Mouse (Mus musculus): ENCODE measurements around the gene Comt. TPM values are rescaled to one million over a fixed set of nuclear protein-coding genes. Genes with fewer than 3 reads are reported as not detected.

Gene Comt
- polyA plus RNA-seq, 1 experiment from 2014 or later: 53.9 TPM

GRCm38 (mm10) chr16:18409776-18410175 lies 16.9 kb downstream of the Comt start:
- DNase-seq (ENCODE audit: low spot score): no peak
- Histone ChIP-seq H3K36me3 (ENCODE audit: control insufficient read depth, insufficient read depth, low read length) (peaks cover 8% of the 10 kb centered on the region; the same call in 1 of the 2 replicates), H3K9ac (ENCODE audit: low read depth, low read length) (no peak overlapping the region), H3K27me3 (ENCODE audit: control insufficient read depth, insufficient read depth, low read length) (no peaks in the 10 kb centered on the region), H3K27ac (ENCODE audit: low read depth, low read length) (no peak overlapping the region), H3K4me1 (replicated peaks; ENCODE audit: control insufficient read depth, insufficient read depth, low read length) (no peaks in the 10 kb centered on the region; the same call in 1 of the 2 replicates), H3K4me2 (replicated peaks; ENCODE audit: low read depth, low read length) (no peak overlapping the region), H3K9me3 (ENCODE audit: control insufficient read depth, low read length) (no peaks in the 10 kb centered on the region), H3K4me3 (ENCODE audit: low read depth, low read length) (no peak overlapping the region)
- ATAC-seq (ENCODE audit: low FRiP score): no peak
- WGBS: 71% methylated on average over 4 of the region's 4 CpGs

- H3K36me3 ChIP-seq (ENCODE audit: control insufficient read depth, insufficient read depth, low read length): peaks cover 13% of the 10 kb centered on the region
- DNase-seq (ENCODE audit: low spot score) (no peak), ATAC-seq (ENCODE audit: low FRiP score) (no peak)
- no peaks in the 10 kb centered on the region for H3K27me3 ChIP-seq (ENCODE audit: control insufficient read depth, insufficient read depth, low read length)
- H3K4me2 ChIP-seq (replicated peaks; ENCODE audit: low read depth, low read length): no peak overlapping the region
- H3K4me3 ChIP-seq (ENCODE audit: low read depth, low read length): no peak overlapping the region
- H3K27ac ChIP-seq (ENCODE audit: low read depth, low read length): no peak overlapping the region
- H3K9me3 ChIP-seq (ENCODE audit: control insufficient read depth, low read length): no peaks in the 10 kb centered on the region
- H3K9ac ChIP-seq (ENCODE audit: low read depth, low read length): no peak overlapping the region
- H3K4me1 ChIP-seq (replicated peaks; ENCODE audit: control insufficient read depth, insufficient read depth, low read length): no peaks in the 10 kb centered on the region; the same call in 1 of the 2 replicates
- WGBS: 78% methylated on average over 7 of the region's 7 CpGs
Measured at GRCm38 (mm10) chr16:18407912-18408311, 18.7 kb downstream of the Comt start.

GRCm38 (mm10) chr16:18406293-18406692 lies 20.4 kb downstream of the Comt start:
- Histone ChIP-seq H3K9me3 (ENCODE audit: control insufficient read depth, low read length) (no peaks in the 10 kb centered on the region), H3K4me2 (replicated peaks; ENCODE audit: low read depth, low read length) (no peak overlapping the region), H3K4me3 (ENCODE audit: low read depth, low read length) (no peak overlapping the region), H3K27ac (ENCODE audit: low read depth, low read length) (no peak overlapping the region), H3K36me3 (ENCODE audit: control insufficient read depth, insufficient read depth, low read length) (peaks cover 28% of the 10 kb centered on the region), H3K9ac (ENCODE audit: low read depth, low read length) (no peak overlapping the region), H3K4me1 (replicated peaks; ENCODE audit: control insufficient read depth, insufficient read depth, low read length) (peaks cover 4% of the 10 kb centered on the region), H3K27me3 (ENCODE audit: control insufficient read depth, insufficient read depth, low read length) (no peaks in the 10 kb centered on the region)
- peak; percentile 62 for DNase-seq (ENCODE audit: low spot score)
- WGBS: 8% methylated on average over 2 of the region's 2 CpGs
- peak; percentile 60 for ATAC-seq (ENCODE audit: low FRiP score)

GRCm38 (mm10) chr16:18405876-18406275 lies 20.8 kb downstream of the Comt start:
- WGBS: 74% methylated on average over 2 of the region's 2 CpGs
- no peak for DNase-seq (ENCODE audit: low spot score)
- ATAC-seq (ENCODE audit: low FRiP score): no peak
- H3K27me3 ChIP-seq (ENCODE audit: control insufficient read depth, insufficient read depth, low read length): no peaks in the 10 kb centered on the region
- peaks cover 9% of the 10 kb centered on the region for H3K4me1 ChIP-seq (replicated peaks; ENCODE audit: control insufficient read depth, insufficient read depth, low read length)
- H3K36me3 ChIP-seq (ENCODE audit: control insufficient read depth, insufficient read depth, low read length): peaks cover 29% of the 10 kb centered on the region
- H3K4me2 ChIP-seq (replicated peaks; ENCODE audit: low read depth, low read length): no peak overlapping the region
- no peak overlapping the region for H3K27ac ChIP-seq (ENCODE audit: low read depth, low read length)
- no peaks in the 10 kb centered on the region for H3K9me3 ChIP-seq (ENCODE audit: control insufficient read depth, low read length)
- no peak overlapping the region for H3K9ac ChIP-seq (ENCODE audit: low read depth, low read length)
- H3K4me3 ChIP-seq (ENCODE audit: low read depth, low read length): no peak overlapping the region

- Histone ChIP-seq H3K4me3 (ENCODE audit: low read depth, low read length) (no peak overlapping the region), H3K9me3 (ENCODE audit: control insufficient read depth, low read length) (no peaks in the 10 kb centered on the region), H3K27me3 (ENCODE audit: control insufficient read depth, insufficient read depth, low read length) (no peaks in the 10 kb centered on the region), H3K36me3 (ENCODE audit: control insufficient read depth, insufficient read depth, low read length) (peaks cover 29% of the 10 kb centered on the region), H3K4me1 (replicated peaks; ENCODE audit: control insufficient read depth, insufficient read depth, low read length) (peaks cover 15% of the 10 kb centered on the region), H3K9ac (ENCODE audit: low read depth, low read length) (no peak overlapping the region), H3K4me2 (replicated peaks; ENCODE audit: low read depth, low read length) (no peak overlapping the region), H3K27ac (ENCODE audit: low read depth, low read length) (no peak overlapping the region)
- no peak for ATAC-seq (ENCODE audit: low FRiP score)
- 92% methylated on average over 13 of the region's 13 CpGs for WGBS
- no peak for DNase-seq (ENCODE audit: low spot score)
Measured at GRCm38 (mm10) chr16:18405091-18405854, 21.4 kb downstream of the Comt start.

GRCm38 (mm10) chr16:18403285-18403684 lies 23.4 kb downstream of the Comt start:
- H3K4me1 ChIP-seq (replicated peaks; ENCODE audit: control insufficient read depth, insufficient read depth, low read length): peaks cover 29% of the 10 kb centered on the region
- ATAC-seq (ENCODE audit: low FRiP score): no peak
- H3K4me2 ChIP-seq (replicated peaks; ENCODE audit: low read depth, low read length): no peak overlapping the region
- H3K36me3 ChIP-seq (ENCODE audit: control insufficient read depth, insufficient read depth, low read length): peaks cover 42% of the 10 kb centered on the region
- 95% methylated on average over 12 of the region's 12 CpGs for WGBS
- H3K27me3 ChIP-seq (ENCODE audit: control insufficient read depth, insufficient read depth, low read length): no peaks in the 10 kb centered on the region
- H3K9ac ChIP-seq (ENCODE audit: low read depth, low read length): no peak overlapping the region
- H3K4me3 ChIP-seq (ENCODE audit: low read depth, low read length): no peak overlapping the region
- no peak overlapping the region for H3K27ac ChIP-seq (ENCODE audit: low read depth, low read length)
- no peaks in the 10 kb centered on the region for H3K9me3 ChIP-seq (ENCODE audit: control insufficient read depth, low read length)
- no peak for DNase-seq (ENCODE audit: low spot score)

- Histone ChIP-seq H3K4me1 (replicated peaks; ENCODE audit: control insufficient read depth, insufficient read depth, low read length) (peaks cover 36% of the 10 kb centered on the region), H3K27ac (ENCODE audit: low read depth, low read length) (peak overlapping the region; percentile 84), H3K36me3 (ENCODE audit: control insufficient read depth, insufficient read depth, low read length) (peaks cover 54% of the 10 kb centered on the region), H3K4me2 (replicated peaks; ENCODE audit: low read depth, low read length) (peak overlapping the region; percentile 15), H3K9ac (ENCODE audit: low read depth, low read length) (peak overlapping the region; percentile 24; the same call in 1 of the 2 replicates), H3K4me3 (ENCODE audit: low read depth, low read length) (no peak overlapping the region), H3K9me3 (ENCODE audit: control insufficient read depth, low read length) (no peaks in the 10 kb centered on the region), H3K27me3 (ENCODE audit: control insufficient read depth, insufficient read depth, low read length) (no peaks in the 10 kb centered on the region)
- 26% methylated on average over 7 of the region's 7 CpGs for WGBS
- peak; percentile 92 for ATAC-seq (ENCODE audit: low FRiP score)
- DNase-seq (ENCODE audit: low spot score): peak; percentile 90
Measured at GRCm38 (mm10) chr16:18400472-18401216, 26.0 kb downstream of the Comt start.

GRCm38 (mm10) chr16:18400028-18400427 lies 26.6 kb downstream of the Comt start:
- peaks cover 49% of the 10 kb centered on the region for H3K36me3 ChIP-seq (ENCODE audit: control insufficient read depth, insufficient read depth, low read length)
- ATAC-seq (ENCODE audit: low FRiP score): no peak
- H3K9me3 ChIP-seq (ENCODE audit: control insufficient read depth, low read length): no peaks in the 10 kb centered on the region
- H3K27me3 ChIP-seq (ENCODE audit: control insufficient read depth, insufficient read depth, low read length): no peaks in the 10 kb centered on the region
- H3K27ac ChIP-seq (ENCODE audit: low read depth, low read length): peak overlapping the region; percentile 84
- no peak for DNase-seq (ENCODE audit: low spot score)
- WGBS: 60% methylated on average over 9 of the region's 9 CpGs
- 0 out of 2 replicates have a peak overlapping the region, but pooled peaks have one; percentile 3 for H3K4me2 ChIP-seq (replicated peaks; ENCODE audit: low read depth, low read length)
- H3K9ac ChIP-seq (ENCODE audit: low read depth, low read length): peak overlapping the region; percentile 24; the same call in 1 of the 2 replicates
- H3K4me1 ChIP-seq (replicated peaks; ENCODE audit: control insufficient read depth, insufficient read depth, low read length): peaks cover 36% of the 10 kb centered on the region
- no peak overlapping the region for H3K4me3 ChIP-seq (ENCODE audit: low read depth, low read length)
